Mouse (Mus musculus) c-Kit-negative CD71-positive TER-119-positive erythroid progenitor cells, embryonic 14.5 days (primary cell): ENCODE results near the gene Spata20.

Experiments
- DNase-seq: peaks from one replicate; pipeline ENCODE4 v3.0.0-alpha.2; 2013; ENCODE audit warnings: low read depth, low spot score

Spata20 gene

DNA sequence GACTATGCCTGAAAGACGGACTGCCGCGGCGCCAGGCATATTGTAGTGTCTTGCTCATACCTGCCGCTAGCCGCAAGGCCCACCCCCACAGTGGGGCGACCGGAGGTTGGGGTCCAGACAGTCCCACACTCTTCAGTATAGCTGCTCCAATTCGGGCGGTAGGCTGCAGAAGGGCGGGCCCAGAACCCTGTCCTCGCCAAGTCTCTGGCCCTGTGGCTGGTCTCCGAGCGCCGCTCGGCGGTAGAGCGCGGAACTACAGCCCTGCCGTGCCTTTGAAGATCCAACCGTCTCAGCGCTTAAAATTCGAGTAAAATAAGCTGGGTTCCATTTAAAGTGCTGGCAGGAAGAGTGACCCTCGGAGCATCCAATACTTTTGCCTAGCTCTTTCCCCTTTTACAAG is at the start of gene Spata20:
Spata20 (minus strand) TSS at position 179 of the 400 bp plus-strand sequence.
- peak; percentile 31 for DNase-seq

DNA sequence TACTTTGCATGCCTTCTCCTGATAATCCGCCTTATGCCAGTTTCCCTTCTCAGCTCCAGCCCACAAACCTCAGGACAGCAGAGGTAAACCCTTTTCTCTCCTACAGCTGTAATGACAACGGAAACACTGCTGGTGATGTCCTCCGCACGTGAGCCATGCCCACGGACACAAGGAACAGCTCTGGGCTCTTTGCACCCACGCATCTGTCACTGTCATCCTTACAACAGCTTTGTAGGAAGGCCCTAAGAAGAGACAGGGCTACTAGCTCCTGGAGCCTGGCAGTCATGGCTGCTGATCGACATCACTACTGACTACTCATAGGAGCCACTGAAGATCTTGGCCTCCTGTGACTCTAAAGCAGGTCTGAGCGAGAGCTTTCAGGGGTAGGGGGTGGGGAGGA is 47.2 kb upstream of the Spata20 start:
- DNase-seq = no peak

DNA sequence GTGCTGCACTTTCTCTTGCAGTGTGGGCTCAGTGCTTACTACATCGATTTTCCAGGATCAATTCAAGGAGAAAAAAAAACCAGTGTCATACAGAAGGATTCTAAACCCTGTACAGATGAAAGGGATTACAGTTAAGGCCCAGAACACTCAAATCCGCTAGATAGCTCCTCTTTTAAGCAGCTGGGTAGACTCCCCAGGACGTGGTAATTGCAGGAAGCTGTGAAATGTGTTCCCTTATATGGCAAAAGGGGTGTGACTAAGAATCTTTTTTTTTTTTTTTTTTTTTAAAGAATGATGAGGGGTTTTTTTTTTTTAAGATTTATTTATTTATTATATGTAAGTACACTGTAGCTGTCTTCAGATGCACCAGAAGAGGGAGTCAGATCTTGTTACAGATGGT is 42.9 kb upstream of the Spata20 start:
- DNase-seq = no peak

DNA sequence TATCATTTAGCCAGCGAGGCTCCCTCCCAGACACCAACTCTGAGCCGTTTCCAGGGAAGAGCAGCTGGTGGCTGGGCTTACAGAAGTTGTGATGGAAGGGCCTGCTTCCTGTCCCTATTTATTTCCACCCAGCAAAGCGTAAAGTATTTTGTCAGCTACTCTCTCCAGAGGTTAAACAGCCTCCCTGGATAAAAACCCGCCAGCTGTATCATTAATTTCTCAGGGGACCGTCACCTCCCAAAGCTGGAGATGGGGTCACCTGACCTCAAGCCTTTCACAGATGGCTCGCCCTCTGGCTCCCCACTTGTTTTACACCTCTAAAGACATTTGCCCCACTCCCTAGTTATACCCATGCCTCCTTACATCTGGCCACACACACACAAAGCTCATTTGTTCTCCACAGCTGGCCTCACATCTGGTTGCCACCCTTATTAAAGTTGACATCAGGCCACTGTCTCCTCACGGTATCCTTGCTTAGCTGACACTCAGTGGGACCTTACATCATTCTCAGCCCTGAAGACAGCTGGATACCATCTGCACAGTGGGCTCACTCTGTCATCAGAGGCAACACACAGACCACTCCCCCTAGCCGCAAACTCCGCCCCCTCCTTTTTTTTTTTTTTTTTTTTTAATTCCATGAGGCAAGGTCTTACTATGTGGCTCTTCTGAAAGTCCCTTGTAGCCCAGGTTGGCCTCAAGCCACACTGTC is 40.3 kb upstream of the Spata20 start:
- DNase-seq = no peak

DNA sequence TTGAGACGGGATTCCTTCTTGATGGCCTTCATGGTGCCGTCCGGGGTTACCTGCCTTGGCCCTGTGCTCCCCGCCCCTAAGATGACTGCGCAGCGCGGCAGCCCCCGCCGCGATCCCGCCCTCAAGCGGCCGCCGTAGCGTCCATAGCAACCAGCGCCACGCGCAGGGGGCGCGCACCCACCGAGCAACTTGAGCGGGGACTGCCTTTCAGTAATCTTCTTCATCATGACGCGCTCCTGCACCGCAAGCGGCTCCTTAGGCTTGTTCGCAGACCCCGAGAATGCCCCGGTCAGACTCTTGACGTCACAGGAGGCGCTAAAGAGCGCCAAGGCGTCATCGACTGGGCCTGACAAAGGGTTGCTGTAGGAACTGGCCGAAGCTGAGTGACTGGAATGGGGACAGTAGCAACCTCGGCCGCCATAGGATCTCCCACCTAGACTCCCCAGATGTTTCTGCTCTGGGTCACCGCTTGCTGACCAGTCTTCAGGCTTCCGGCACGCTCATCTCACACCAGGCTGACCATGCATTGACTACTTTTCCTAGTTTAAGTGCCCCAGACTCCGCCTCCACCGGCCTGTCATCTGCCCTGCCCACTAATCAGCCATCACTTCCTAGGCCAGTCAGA is 35.4 kb upstream of the Spata20 start, which contains the start of gene Mycbpap:
Mycbpap (minus strand) TSS at position 524 of the 625 bp plus-strand sequence.
- no peak for DNase-seq

DNA sequence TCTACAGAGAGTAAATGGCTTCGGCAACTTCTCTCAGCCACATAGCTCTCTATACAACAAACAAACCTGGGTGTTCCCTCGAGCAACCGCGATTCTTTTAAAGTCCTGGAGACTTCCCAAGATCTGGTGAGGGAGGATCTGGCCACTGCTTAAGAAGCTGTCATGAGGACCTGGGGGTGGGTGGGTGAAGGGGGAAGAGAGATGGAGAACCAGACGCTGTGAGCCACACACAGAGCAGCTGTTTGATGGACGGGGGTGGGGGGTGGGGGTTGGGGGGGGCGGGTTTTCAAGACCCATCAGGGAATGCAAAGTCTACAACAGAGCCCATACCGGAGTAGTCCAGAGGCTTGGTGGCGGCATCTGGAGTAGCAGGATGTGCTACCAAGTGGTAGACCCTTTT is 27.5 kb upstream of the Spata20 start:
- DNase-seq = no peak

DNA sequence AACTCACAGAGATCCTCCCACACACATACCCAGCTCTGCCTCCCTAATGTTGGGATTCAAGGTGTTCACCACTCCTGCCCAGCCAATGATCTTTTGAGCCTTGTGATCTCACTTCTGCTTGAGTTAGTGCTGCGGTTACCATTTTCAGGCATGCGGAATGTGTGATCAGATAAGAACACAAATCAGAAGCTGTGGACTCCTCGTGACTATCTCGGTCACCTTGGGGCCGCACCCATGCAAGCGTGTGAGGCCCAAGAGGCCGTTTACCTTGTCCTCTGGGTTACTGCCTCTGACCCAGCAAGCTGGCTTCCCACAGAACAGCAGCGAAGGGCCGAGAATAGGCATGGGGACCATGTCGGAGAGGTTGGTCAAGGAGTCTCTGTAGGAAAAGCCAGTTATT is 23.0 kb upstream of the Spata20 start:
- no peak for DNase-seq

DNA sequence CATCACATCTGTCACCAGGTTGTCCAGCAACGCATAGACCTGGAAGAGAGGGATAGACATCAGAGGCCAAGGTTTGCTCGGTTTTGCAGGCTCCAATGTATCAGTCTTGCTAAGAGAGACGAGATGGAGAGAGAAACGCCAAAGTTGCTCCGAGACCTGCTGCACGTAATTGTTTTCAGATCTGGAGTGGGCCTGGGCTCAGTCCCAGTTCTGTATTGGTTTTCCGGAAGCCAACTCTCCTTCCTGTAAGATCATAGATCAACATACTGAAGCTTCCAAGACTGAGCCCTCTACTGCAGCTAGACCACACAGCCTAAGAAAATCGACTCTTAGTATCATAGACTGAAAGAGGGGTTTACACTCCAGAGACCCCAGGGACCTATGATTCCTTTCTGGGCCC is 15.5 kb upstream of the Spata20 start:
- DNase-seq = no peak

DNA sequence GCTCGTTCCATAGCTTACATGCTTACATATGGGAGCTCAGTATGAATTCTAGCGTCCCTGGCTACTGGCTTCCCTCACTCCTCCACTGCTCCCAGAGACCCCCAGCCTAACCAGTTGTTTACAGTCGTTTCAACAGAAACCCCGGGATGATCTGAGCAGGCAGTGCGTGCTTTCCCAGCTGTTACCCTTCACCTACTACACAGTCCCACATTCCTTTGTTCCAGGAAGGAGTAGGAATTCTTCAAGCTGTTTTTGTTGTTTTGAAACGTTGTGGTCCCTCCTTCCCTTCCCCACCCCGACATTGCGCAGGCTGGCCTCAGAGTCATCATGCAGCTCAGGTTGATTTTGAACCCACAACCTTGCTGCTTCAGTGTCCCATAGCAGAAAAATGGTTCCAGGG is 14.4 kb upstream of the Spata20 start:
- no peak for DNase-seq

DNA sequence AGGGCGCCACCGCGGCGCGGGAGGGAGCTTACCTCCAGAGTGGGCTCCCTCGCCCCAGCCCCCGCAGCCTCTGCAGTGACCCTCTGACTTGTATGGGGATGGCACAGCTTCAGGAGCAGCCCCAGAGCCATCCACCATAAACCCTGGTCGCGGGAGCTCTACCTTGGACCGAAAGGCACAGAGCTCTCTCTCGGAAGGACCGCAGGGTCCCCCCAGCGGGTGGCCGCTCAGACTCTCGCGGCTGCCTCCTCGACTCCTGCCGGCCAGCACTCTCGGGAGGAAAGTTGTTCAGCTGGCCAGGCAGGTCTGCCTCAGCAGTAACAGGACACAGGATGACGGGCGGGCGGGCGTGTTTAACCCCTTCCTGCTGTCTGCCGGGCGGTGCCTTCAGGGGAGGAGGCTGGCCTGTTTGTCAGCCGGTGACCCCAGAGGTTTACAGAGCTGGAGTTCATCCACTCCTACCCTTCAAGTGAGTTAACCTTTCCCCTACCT is 13.7 kb upstream of the Spata20 start, which contains the start of gene Epn3:
Epn3 (minus strand) TSS at position 314 of the 492 bp plus-strand sequence.
- DNase-seq = no peak

DNA sequence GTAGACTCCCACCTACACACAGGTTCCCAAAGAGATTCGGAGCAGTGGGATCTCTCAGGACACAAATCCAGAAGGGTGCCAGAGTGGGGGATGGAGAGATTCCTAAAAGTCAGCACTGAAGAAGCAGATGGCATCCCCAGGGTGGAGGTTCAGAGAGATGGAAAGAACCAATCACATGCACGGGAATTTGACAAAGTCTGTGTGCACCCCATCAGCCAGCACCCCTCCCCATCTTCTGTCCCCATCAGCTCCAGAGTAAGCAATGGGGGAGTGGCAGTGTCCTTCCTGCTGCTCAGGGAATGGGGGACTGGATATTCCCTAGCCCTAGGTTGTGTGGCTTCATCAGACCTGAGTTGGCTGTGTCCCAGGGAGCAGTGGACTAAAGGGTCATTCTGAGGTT is 13.1 kb upstream of the Spata20 start:
- DNase-seq = no peak

DNA sequence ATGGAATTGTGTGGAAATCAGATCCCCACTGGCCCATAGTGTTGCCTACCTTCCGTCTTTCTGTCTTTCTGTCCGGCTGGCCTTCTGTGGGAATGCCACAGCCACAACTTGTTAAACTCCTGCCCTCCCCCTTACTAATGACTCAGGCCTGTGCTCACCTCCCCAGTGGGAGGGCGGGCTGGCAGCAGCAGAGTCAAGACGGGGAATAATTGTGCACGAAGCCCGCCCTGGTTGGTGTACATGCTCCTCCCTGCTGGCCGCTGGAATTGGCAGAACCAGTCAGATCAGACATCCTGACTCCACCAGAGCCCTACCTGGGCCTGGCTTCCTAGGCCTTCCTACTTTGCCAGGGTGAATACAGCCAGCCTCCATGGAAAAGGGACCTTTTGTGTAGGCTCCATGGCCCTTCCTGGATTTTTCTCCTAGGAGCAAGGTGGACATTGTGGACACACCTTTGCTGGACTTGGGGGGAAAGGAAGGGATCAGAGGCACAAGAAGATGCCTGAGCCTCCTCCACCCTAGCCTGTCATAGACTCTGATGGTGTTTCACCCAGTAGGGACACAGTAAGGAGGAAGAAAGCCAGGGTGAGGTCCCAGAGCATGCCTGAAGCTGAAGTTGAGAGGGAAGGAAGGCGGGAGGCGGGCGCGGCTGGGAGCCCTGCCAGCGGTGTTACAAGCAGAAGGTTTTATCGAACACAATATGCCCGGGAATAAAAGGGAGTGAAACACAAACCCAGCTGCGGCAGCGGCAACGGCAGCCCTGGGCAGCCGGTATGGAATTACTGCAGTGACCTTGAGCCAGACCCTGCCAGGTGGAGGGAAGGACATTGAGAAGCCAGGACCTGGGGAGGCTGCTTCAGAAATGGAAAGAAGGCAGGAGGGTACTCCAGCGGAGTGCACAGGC is 12.4 kb upstream of the Spata20 start:
- DNase-seq = no peak

DNA sequence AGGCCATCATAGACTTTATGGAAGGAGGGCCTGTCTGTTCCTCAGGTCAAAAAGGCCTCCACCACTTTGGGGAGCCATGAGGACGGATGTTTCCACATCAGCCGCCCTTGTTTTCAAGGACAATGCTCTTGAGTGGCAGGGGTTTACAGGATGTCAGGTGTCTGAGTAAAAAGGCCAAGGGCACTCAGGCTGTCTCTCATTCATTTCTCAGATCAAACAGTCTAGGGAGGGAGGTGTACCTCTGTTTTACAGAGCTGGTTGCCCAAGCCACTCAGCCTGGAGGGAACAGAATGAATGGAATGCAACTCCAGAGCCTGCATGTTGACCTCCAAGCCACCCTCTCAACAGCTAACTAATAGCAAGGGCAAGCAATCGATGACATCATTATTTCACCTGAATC is 9.4 kb upstream of the Spata20 start:
- DNase-seq = no peak

DNA sequence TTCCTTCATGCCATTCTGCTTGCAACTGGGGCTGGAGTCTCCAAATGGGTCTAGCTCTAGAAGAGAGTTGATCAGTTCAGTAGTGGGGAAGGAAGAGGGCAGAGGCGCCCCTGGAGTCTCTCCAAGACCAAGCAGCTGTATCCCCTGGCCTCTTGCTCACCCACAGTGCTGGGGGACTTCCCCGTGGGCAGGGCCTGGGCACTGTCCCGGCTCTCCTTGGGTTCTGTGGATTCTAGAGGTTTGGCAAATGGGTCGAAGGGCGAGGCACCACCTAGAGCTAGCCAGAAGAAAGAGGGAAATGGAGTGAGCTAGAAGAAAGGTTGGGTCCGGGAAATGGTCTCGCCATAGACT is 5.7 kb upstream of the Spata20 start:
- no peak for DNase-seq

DNA sequence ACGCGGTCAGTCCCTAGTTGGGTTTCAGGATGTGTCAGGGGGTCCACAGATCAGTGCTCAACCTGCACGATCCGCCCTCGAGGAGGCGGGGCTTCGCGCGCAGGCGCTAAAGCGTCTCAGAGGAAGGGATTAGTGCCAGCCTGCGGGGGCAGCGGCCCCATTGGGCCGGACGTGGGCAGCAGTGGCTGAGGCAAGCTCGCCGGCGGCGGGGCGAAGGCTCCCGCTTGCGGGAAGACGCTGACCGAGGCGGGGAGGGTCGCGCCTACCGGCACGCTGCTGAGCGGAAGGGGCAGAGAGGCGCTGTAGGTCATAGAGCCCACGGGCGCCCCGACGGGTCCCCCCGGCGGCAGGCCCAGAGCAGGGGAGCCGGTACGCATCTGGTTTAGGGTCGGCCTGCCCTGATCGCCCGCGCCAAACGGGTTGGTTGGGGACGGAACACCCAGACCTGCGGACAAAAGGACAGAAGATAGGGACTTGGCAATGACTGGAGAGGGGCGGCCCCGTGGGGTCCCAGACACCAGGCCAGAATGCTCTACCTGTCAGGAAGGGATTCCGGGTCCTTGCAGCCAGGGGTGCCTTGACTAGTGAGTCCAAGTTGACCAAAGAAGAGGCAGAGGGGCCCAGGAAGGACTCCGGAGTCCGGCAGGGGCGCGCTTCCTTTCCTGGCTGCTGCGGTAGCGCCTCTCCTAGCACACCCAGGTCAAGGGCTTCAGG is 5.2 kb upstream of the Spata20 start:
- no peak for DNase-seq

DNA sequence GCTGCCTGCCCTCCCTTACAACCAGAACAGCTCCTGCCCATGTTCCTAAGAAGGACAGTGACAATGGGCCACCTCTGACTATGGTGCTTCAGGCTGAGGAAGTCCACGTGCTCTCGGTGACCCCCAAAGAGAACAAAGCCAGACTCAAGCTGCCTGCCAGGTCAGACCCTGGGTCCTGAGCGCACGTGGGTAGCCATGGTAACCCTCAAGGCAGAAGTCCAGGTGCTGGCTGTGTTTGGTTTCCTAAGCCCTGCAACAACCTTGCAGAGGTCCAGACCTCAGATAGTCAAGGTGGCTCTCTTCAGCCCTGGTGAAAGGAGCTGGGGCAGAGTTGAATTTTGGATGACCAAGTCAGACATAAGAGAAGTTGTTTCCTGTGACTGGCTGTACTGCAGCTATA is 3.8 kb upstream of the Spata20 start:
- no peak for DNase-seq

DNA sequence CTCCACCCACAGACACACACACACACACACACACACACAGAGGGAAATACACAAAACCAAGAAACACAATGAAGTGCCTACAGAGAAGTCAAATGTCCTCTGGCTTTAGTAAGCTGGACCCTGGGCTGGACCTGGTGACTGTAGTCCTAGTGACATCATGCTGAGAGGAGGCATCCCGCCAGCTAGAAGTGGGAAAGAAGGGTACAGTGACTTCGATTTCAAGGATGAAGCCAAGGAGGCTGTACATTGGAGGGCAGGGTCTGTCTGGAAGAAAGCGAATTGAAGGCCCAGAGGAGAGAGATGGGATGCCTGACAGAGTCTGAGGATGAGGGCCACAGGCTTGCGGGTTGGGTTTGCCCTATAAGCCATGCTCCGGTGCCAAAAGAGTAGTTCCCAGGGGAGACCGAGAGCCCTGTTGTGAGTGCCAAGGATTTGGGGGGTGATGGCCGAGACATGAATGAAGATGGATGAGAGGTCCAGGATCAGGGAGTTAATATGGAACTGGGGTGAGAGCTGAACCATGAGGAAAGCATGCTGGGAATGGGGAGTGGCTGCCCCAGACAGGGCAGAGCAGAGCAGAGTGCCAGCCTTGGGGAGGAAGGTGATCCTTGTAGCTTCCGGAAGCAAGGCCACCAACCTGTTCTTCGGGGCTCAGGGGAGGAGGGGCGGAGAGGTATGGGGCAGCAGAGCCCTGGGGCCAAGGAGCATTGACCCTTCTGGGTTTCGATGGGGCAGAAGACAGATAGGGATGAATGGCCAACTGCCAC is 3.0 kb upstream of the Spata20 start:
- DNase-seq = no peak

DNA sequence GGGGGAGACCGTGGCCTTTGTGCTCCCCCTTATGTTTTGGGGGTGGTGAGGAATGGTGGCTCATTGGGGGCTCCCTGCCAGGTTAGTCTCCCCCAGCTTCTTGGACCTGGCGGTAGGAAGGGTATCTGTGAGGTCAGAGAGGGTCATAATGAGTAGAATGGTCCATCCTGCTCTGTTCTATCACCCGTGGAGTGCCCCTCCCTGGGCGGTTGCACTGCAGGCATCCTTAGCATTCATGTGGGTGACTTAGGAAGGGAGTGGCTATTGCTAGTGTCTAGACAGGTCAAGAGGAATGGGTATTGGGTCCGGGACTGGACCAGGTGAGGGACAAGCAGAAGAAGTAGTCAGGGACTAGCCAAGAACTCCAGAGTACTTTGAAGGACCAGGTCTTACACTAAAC is 756 bp downstream of the Spata20 start:
- no peak for DNase-seq

DNA sequence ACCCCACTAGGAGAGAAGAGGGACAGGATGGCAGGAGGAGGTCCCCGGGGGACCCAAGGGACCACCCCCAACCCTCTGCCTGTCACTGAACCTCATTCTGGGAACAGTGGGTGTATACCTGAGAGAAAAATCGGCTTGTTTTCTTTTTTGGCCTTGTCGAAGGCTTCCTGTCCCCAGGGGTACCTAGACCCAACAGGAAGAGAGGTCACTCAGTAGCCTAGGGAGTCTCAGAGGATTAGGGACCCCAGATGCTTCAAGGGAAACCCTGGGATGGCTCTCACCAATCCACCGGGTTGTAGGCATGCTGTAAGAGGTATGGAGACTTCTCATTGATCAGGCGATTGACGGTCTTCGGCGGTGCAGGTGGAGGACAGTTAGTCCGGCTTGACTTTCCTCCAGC is 1.3 kb downstream of the Spata20 start:
- DNase-seq = no peak

DNA sequence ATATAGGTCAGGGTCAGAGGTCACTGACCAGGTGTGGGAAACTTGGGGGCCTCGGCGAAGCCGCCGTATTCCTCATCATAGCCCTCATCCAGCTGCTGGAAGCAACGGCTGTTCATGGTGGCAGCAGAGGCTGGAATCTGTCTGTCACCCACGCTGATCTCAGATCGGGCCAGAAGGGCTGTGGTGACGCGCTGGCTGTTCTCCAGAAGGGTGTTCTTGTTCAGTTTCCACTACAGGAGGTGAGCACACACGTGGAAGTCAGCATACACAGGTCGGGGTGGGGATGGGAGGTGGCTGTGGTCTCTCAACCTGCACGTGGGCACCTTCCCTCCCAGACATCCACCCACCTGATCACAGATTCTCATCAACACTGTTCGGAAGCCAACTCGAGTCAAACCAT is 2.1 kb downstream of the Spata20 start:
- DNase-seq = no peak

DNA sequence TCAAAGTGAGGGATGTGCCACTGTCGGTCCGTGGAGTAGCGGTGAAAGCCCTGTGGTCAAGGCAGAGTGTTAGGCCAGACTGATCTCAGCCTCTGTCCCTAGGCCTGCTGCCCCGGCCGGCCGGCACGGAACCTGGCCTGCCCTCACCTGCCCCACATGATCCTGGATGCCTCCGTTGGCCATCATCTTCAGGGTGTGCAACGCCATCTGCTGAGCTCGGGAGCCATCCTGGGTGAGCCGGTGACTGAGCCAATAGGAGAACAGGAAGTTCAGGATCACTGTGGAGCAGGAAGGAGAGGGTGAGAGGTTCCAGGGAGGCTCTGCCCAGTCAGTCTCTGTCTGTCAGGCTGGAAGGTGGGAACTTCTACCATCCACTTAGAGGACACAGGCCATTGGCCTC is 2.5 kb downstream of the Spata20 start:
- no peak for DNase-seq
